Mouse (Mus musculus) R1 (cell line): ENCODE data around the gene Zc3h7b.

Experiments used
- DNase-seq: peaks from one replicate; pipeline ENCODE4 v3.0.0-alpha.2; 2018; ENCODE audit warnings: low read depth, low spot score

The Zc3h7b gene

DNA sequence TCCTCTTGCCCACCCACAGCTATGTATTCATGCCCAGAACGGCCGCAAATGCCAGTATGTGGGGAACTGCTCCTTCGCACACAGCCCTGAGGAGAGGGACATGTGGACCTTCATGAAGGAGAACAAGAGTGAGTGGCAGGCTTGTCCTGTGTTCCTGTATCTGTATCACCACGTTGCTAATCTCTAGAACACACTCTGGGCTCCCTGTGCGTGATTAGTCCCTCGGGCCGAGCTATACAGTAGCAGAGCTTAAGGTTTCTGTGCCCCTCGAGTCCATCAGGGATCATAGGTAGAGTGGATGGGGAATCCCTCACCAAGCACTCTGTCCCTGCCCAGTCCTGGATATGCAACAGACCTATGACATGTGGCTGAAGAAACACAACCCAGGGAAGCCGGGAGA is 47.6 kb downstream of the Zc3h7b start:
- no peak for DNase-seq

DNA sequence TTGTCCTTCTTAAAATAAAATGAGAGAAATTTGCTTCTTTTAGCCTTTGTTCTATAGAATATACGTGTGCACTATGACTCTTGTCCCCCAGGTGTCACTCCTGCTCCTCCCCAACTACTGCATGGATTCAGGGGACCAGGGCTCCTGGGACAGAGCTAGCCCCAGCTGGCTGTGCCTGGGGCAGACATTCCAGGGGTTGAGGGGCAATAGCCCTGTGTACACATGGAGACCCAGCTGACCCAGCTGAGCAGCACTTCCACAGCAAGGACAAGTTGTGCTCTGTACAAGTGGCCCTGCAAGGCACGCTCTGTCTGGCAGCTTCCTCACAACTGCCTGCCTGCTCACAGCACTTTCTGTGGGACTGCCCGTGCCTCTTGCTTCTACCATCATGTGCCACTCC is 51.4 kb downstream of the Zc3h7b start:
- peak; percentile 15 for DNase-seq

DNA sequence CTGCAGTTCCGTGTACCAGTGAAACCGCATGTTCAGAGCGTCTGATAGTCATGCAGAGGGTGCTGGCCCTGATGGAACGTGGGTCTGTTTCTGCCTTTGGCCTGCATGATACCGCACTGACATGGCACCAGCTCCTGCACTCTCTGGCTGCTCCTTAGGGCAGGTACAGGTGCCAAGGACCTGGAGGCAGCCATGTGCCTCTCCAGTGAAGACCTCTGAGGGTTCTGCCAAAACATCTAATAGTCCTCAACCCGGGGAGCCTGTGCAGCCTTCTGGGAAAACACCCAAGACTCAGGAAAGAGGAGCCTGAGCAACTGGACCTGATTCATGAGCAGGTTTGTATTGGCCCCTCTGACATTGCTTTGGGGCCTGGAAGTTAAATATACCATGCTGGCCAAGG is 53.0 kb downstream of the Zc3h7b start:
- DNase-seq: no peak

DNA sequence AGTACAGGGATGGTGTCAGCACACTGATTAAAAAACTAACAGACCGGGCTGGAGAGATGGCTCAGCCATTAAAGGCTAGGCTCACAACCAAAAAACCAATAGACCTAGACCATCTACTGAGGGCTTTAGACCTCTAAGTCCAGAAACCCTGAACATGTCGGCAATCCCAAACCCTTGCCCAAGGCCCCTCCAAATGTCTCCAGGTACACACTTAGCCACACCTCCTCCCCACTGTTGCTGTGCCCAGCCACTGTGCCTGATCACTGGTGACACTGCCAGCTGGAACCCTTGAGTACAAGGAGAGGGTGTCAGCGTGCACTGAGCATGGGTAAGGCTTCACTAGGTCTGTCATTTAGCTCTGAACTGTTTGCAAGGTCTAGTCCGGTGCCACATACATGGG is 53.6 kb downstream of the Zc3h7b start:
- DNase-seq: no peak

DNA sequence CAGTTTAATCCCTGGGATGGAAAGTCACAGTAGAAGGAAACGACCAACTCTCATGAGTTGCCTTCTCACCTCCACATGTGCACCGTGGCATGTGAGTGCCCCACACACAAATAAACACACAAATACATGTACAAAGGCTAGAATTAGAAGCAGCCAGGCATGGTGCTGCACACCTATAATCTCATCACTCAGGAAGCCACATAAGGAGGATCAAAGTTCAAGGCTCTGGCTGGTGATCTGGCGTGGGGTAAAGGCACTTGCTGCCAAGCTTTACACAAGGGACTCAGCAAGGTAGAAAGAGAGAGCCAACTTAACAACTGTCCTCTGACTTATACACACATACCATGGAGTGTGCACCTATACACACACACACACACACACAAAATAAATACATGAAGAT is 55.5 kb downstream of the Zc3h7b start:
- DNase-seq: no peak

DNA sequence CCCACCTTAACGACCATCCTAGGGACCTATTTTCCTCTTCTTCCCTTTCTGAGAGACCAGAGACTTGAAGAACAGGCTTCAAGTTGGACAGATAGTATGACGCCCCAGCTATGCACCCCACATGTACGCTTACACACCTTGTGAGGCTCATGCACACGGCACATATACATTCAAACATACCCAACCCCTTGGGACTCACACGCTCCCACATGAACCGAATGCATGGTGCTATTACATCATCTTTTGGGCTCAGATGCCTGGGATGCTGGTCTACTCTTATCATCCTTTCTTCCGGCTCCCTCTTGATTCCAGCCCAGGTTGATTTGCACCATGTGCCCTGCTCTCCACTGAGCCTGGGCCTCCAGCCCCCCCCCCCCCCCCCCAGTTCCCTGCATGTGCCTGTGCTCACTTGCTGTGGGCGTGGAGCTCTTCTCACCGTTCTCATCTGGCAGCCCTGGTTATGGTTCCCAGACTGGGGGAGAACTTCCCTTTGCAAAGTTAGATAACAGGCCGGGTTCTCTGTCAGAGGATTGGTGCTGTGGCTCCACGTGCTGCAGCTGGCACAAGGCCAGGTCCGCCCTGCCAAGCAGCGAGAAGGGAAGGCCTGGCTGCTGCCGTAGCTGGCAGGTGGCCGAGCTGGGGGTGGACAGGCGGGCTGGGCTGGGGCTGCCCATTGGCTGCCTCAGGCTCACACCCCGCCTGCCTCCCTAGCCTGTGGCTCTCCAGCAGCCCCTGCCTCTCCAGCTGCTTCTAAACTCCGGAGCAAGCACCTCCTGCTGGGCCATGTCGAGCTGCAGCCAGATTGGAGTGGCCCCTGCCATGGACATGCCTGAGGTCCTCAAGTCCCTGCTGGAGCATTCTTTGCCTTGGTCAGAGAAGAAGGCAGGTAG is 57.4 kb downstream of the Zc3h7b start, which contains the start of gene Tef:
TSS of gene Tef (plus strand) at position 421 of the 890 bp plus-strand sequence.
- DNase-seq: peak; percentile 50

DNA sequence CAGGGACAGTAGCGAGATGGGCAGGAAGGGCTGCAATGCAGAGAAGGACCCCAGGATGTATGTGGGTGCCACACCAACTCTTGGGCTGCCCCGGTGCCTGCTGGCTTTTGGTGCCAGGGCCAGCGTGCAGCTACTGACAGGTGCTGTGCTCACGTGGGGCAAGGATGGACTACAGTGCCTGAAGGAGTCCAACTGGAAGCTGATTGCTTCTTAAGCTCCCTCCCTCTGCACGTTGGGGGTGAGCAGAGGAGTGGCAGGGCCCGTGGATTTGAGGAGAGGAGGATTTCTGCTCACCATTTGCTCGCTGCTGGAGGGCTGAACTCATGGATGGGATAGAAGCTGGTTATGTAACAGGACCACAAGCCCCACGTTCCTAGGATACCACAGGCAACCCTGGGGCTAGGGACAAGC is 58.1 kb downstream of the Zc3h7b start:
- no peak for DNase-seq

DNA sequence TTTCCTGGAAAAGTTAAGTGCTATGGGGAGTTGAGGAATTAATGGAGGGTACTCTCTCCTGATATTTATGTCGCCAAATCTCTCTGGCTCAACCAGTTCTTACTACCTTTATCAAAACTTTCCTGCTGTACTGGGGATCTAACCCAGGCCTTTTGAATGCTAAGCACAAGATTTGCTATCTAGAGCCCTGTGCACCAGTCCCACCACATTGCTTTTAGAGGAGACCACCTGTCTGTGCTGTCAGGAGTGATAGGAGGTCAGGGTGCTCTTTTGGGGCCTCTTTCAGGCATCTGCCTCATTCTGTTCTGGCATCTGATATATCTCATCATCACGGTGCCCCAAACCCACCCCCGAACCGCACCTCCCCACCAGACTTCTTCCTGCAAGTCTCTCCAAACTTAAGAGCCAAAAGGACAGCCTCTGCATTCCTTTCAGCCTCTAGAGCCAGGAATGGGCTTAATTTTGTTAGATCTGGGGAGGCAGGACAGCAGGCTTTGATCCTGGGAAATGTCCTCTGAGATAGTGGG is 58.6 kb downstream of the Zc3h7b start:
- DNase-seq: no peak

DNA sequence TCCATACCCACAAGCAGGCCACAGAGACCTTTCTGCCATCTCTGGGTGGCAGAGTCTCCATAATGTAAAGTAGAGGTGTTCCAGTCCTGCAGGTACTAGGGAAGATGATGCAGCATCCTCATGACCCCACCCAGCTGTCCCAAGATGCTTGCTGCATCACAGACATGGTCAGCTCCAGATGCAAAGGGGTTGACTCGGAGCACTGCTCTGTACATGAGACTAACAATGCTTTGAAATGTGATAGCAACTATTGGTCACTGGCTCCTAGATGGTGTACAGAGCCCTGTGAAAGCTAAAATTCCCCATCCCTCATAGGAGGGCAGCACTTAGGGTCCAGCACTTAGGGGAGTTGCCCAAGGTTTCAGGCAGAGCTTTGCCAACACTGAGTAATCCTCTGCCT is 59.3 kb downstream of the Zc3h7b start:
- no peak for DNase-seq

DNA sequence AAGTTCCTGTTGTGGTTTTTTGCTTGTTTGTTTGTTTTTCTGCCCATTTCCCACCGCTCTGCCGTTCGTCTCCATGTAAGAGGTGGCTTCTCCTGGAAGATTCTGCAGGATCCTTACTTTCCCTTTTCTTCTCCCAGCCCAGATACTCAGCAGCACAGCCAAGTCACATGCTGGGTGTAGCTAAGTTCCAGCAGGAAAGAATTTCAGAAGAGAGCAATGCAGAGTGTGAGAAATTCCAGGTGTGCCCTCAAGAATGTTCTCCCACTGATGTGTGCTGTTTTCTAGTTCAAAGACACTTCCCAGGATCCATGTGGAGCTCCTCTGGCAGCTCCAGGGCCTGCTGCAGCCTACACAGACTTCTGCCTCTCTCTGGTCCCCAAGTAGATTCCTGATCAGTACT is 60.0 kb downstream of the Zc3h7b start:
- DNase-seq: peak; percentile 22

DNA sequence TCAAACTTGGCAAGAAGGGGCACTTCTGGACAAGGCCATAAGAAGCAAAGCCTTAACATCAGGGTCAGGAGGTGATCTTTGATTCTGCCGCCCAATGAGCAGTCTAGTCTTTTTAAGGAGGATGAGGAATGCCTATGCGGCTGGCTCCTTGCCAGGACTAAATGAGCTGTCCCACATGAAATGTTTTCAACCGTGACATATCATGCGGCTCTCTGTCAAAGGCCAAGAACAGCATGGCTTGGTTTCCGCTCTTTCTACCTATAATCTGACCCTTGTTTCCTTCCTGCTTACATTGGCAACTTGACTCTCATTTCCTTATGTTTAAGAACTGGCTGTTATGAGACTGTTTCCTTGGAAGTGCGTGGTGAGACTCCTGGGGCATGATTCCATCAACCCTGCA is 60.8 kb downstream of the Zc3h7b start:
- no peak for DNase-seq

DNA sequence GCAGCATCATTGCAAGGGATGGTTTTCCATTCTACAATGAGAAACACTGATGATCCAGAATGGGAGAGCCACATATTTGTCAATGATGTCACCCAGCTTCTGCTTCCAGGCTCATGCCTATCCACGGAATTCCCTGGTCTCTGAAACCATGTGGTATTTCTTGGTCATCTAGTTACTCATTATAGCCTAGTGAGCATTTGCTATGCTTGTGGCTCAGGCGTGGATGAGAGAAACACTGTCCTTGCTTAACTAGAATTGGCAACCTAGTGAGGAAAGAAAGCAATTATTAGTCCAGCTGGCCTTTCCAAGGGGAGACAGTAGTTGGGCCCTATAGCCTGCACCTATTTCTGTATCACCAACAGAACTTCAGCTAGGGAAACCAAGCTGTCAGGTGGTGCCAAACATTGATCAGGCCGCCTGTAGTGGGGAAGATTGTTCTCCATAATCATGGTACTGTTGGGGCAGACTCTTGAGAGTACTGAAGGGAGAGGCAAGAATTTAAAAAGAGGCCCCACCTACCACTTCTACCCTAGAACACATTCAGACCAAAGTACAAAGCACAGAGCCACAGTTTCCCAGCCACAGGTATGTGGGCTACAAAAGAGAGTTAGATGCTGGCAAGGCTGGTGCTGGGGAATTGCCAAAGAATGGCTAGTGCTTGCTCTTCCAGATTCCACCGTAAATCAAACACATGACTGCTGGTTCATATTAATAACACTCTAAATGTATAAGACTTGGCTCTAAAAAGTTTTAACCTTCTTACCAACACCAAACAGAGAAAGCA is 62.0 kb downstream of the Zc3h7b start:
- DNase-seq: no peak

DNA sequence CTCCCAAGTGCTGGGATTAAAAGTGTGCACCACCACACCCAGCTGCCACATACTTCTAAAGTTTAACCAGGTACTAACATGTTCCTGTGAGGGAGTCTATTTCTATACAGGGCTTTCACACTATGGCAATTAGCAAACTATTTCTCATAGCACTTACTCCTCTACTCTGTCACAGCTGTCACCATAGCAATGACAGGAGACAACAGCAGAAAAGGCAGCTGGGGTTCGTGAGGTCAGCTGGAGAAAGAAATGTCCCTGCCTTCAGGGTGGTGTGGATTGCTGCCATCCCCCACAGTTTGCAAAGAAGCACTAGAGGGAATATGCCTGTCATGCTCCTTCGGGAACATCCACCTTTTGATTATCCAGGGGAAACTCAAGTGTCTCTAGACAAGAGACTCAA is 63.9 kb downstream of the Zc3h7b start:
- DNase-seq: no peak

DNA sequence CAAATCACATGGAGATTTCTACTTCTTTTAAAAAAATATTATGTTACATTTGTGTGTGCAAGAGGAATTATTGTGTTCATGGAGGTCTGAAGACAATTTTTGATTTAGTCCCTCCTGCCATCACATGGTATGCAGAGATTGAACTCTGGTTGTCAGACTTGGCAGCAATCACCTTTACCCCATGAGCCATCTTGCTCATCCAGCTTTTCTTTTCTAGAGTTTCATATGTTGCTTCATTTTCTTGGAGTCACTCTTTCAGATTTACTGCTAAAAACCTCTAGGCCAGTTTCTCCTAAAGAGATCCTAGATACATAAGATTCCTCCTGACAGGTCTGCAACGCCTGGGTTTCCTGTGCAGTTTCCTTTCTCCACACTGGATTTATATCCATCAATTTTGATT is 64.7 kb downstream of the Zc3h7b start:
- DNase-seq: no peak

DNA sequence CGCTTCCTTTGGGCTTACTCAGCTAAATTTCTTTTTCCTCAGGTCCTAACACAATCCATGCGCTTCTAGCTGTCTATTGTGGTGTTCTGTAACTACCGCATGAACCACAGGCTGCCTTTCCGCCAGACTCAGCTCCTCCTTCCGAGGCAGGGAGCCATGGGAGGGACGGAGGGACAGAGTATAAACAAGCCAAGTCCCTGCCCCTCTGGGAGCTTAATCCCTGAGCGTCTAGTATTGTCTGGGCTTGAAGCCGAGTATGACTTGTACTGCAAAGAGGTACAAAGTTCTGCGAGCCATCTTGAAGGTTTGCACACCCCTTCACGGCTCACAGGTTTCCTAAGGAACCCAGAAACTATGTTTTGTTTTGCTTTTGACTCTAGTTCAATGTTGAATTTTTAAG is 65.3 kb downstream of the Zc3h7b start:
- DNase-seq: peak; percentile 69

DNA sequence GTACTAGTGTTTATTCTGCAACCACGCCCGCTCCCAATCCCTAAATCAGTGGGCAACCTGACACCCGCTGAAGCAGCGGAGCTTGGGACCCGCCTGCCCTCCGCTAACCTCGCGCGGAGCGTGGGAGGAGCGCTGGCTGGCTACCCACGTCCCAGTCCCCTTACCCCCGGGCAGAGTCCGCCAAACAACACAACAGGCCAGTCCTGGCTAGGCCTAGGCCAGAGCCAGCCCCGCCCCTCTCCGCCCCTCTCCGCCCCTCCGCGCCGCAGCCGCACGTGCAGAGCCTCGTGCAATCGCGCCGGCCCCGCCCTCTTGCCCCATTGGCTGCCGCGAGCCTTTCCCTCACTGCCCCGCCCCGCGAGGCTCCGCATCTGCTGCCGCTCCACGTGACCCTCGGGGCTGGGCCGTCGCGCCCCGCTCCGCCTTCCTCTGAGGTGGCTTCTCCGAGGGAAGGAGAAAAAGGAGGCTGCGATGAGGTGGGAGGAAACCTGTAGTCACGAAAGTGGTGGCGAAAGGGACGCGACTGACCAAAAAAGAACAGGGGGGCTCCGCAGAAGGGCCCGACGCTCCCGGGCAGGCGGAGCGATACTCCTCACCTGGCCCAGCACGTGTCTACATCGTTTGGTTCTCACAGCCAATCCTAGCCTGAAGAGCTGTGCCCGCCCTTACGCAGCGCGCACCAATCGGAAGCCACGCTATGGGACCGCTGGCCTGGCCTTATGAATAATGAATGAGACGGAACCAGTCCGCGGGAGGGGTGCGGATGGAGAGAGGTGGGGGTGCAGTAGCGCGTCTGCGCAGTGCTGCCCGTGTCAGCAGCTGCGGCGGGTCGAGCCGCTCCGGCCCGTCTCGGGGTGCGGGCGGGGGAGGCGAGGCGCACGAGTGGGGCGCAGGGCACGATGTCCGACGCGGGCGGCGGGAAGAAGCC is 66.1 kb downstream of the Zc3h7b start:
- DNase-seq: peak; percentile 99

DNA sequence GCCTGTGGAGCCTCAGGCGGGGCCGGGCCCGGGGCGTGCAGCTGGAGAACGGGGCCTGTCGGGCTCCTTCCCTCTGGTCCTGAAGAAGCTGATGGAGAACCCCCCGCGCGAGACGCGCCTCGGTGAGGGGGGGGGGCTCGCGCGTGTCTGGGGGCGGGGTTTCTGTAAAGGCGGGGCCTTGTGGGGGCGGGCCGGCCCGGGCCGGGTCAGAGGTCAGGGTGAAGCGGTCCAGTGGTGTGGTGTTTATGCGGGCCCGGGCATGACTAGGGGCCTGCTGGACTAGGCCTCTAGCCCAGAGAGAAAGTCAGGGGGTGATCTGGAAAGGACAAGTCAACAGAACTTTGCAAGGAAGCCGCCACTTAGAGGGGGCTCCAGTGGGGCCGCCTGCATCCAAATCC is 66.7 kb downstream of the Zc3h7b start:
- DNase-seq: no peak

DNA sequence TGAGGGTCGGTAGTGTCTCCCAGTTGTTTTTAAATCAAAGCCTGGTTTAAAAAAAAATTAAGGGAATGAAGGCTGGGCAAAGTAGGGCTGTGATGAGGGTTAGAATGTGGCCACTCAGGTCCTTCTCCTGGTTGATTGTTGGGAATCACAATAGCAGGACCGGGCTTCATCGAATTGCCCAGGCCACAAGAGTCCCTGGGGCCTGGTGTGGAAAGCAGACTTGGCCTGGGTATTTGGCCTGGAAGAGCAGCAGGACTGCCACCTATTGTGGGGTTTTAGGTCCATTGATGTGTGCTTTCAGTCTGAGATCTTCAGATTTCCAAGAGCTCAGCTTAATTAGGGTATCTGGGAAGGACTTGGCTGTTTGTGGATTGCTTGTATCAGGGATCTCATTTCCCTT is 67.4 kb downstream of the Zc3h7b start:
- no peak for DNase-seq

DNA sequence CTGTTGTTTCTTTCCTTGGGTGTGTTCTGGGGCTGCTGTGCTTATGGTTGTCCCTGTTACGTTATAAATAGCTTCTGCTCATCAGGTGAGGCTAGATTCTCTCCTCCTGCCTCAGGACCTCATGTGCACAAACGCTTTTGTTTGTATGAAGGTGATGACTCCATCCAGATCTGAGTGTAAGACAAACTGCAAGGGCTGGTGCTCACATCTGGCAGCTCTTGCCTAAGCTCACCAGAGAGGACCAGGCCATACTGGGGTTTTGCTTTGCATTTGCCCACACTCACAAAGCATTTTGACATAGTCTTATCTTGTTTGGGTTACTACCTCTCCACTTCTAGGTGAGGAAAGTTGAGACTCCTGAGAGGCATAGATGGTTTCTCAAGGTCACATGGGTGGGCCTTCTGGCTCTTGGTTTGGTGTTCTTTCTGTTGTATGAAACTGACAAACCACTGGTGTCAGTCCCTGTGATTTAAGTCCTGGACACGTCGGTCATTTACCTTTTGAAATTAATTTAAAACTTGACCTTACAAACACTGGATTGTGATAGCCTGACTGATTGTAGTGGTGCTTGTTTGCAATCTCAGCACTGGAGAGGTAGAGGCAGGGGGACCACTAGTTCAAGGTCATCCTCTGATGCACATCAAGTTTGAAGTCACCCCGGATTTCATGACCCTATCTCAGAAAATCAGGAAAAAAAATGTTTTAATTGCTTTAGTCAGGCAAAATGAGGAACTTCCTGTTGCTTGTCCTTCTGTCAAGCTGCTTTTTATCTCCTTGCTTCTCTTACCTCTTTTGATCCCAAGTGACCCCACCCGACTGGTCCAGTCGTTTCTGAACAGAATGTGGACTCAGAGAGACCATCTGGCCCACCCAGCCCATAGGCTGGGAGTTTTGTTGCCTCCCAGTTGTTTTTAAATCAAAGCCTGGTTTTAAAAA is 68.1 kb downstream of the Zc3h7b start:
- no peak for DNase-seq

DNA sequence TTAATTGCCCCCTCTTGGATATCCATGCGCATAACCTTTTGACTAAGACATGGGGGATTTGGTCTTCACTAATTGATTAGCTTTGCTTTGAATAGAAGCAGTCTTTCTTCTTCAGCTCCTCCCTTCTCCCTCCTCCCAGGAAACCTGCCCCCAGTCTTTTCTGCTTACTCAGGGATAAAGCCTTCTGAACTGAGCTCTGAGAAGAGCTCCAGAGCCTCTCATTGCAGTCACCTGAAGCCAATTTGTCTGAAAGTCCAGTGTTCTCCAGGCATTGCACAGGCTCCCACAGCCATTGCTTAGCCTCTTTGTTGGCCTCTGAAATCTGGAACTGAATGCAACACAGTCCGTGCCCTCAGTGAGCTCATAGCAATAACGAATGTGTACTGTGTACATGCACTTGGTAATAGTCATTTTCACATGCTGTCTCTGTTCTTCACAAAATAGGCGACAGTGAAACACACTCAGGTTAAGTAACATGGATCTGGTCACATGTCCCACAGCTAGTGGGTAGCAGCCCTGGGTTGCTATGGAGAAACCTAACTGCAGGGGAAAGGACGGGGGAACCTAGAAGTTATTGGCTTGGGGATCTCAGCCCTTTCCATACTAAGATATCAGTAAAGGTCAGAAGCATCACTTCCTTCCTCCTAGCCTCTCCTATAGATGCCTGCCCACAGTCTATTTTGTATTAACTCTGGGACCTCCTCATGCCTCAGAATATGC is 69.3 kb downstream of the Zc3h7b start:
- DNase-seq: no peak
